Mouse (Mus musculus) ES-Bruce4 (cell line): ENCODE measurements around the gene Gabrb2.

ENCODE experiments used
- CTCF ChIP-seq: IDR thresholded peaks from one replicate; pipeline ENCODE4 v1.8.1; 2011; ENCODE audit warnings: low read depth, low read length
- EP300 ChIP-seq: IDR thresholded peaks from 2 replicates; pipeline ENCODE4 v1.6.1; 2011; ENCODE audit warnings: low read depth, low read length; ENCODE audit not compliant: insufficient read depth
- POLR2A ChIP-seq: IDR thresholded peaks from one replicate; pipeline ENCODE4 v1.8.1; 2011; ENCODE audit warnings: low read length; ENCODE audit not compliant: insufficient read depth

DNA sequence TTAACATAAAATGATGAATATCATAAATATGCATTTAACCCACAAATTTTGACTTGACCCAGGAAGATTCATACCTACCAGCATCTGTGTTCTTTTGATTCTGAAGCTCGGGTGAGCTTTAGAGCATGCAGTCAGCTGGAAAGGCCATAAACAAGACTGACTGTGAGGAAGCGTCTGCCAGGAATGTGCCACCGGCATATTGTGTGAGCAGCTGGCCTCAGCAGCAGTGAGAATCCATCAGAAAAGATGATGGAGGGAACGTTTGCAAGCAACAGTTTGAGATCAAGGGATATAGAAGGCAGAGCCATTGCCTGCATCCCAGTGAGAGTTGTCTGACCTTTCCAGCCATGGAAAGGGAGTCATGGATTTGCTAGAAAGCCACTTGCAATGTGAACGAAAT, 230.6 kb downstream of the Gabrb2 start:
- TF ChIP-seq POLR2A: no peak
- no peak for TF ChIP-seq CTCF
- no peak for TF ChIP-seq EP300
